Mouse (Mus musculus): ENCODE measurements around the gene Cdc73. TPM values are rescaled to one million over a fixed set of nuclear protein-coding genes. Genes with fewer than 3 reads are reported as not detected.

Gene Cdc73
- polyA plus RNA-seq (2014; fragmentation: Nextera tagmentation; extraction: Ambion mirVana): 17.1 and 20.6 TPM in 2 replicates

- H3K9ac ChIP-seq (replicated peaks; ENCODE audit: low read length): peak within 1 kb of the TSS; percentile 84
- 0 out of 2 replicates have a peak, but pooled peaks cover 5% of the 10 kb centered on the region for H3K36me3 ChIP-seq (ENCODE audit: control insufficient read depth, insufficient read depth, low read length)
- peak within 1 kb of the TSS; percentile 92 for H3K4me3 ChIP-seq (replicated peaks; ENCODE audit: low read depth, low read length)
- H3K27ac ChIP-seq (replicated peaks; ENCODE audit: low read depth, low read length): peak within 1 kb of the TSS; percentile 92
- DNase-seq (peak; percentile 96), ATAC-seq (ENCODE audit: low FRiP score, low TSS enrichment) (peak; percentile 99)
- WGBS: under 1% methylated on average over 74 of the region's 74 CpGs
- H3K27me3 ChIP-seq (ENCODE audit: control insufficient read depth, insufficient read depth, low read length): no peaks in the 10 kb centered on the region
- peak within 1 kb of the TSS; percentile 80 for H3K4me2 ChIP-seq (ENCODE audit: low read length)
- peaks cover 10% of the 10 kb centered on the region; the same call in 1 of the 2 replicates for H3K4me1 ChIP-seq (ENCODE audit: control insufficient read depth, insufficient read depth, low read length)
- no peaks in the 10 kb centered on the region for H3K9me3 ChIP-seq (ENCODE audit: control insufficient read depth, low read length)
Measured at GRCm38 (mm10) chr1:143702741-143703262, at the start of gene Cdc73. Cdc73 (minus strand) TSS chr1:143702893.

GRCm38 (mm10) chr1:143745871-143746270 lies 43.2 kb upstream of the Cdc73 start:
- no peak overlapping the region for H3K4me2 ChIP-seq (ENCODE audit: low read length)
- no peaks in the 10 kb centered on the region for H3K9me3 ChIP-seq (ENCODE audit: control insufficient read depth, low read length)
- DNase-seq (no peak), ATAC-seq (ENCODE audit: low FRiP score, low TSS enrichment) (no peak)
- no peaks in the 10 kb centered on the region for H3K4me1 ChIP-seq (ENCODE audit: control insufficient read depth, insufficient read depth, low read length)
- no peaks in the 10 kb centered on the region for H3K27me3 ChIP-seq (ENCODE audit: control insufficient read depth, insufficient read depth, low read length)
- H3K36me3 ChIP-seq (ENCODE audit: control insufficient read depth, insufficient read depth, low read length): peaks cover 70% of the 10 kb centered on the region
- no peak overlapping the region for H3K9ac ChIP-seq (replicated peaks; ENCODE audit: low read length)
- no peak overlapping the region for H3K27ac ChIP-seq (replicated peaks; ENCODE audit: low read depth, low read length)
- 87% methylated on average over 10 of the region's 10 CpGs for WGBS
- H3K4me3 ChIP-seq (replicated peaks; ENCODE audit: low read depth, low read length): no peak overlapping the region

GRCm38 (mm10) chr1:143742186-143742585 lies 39.5 kb upstream of the Cdc73 start:
- Histone ChIP-seq H3K36me3 (ENCODE audit: control insufficient read depth, insufficient read depth, low read length) (peaks cover 51% of the 10 kb centered on the region), H3K4me1 (ENCODE audit: control insufficient read depth, insufficient read depth, low read length) (no peaks in the 10 kb centered on the region), H3K4me3 (replicated peaks; ENCODE audit: low read depth, low read length) (no peak overlapping the region), H3K27ac (replicated peaks; ENCODE audit: low read depth, low read length) (no peak overlapping the region), H3K9me3 (ENCODE audit: control insufficient read depth, low read length) (no peaks in the 10 kb centered on the region), H3K4me2 (ENCODE audit: low read length) (no peak overlapping the region), H3K27me3 (ENCODE audit: control insufficient read depth, insufficient read depth, low read length) (no peaks in the 10 kb centered on the region), H3K9ac (replicated peaks; ENCODE audit: low read length) (no peak overlapping the region)
- no peak for ATAC-seq (ENCODE audit: low FRiP score, low TSS enrichment)
- 71% methylated on average over 6 of the region's 6 CpGs for WGBS
- DNase-seq: no peak

GRCm38 (mm10) chr1:143741331-143741730 lies 38.6 kb upstream of the Cdc73 start:
- H3K4me3 ChIP-seq (replicated peaks; ENCODE audit: low read depth, low read length): no peak overlapping the region
- H3K9ac ChIP-seq (replicated peaks; ENCODE audit: low read length): no peak overlapping the region
- H3K27me3 ChIP-seq (ENCODE audit: control insufficient read depth, insufficient read depth, low read length): no peaks in the 10 kb centered on the region
- no peak for ATAC-seq (ENCODE audit: low FRiP score, low TSS enrichment)
- no peak overlapping the region for H3K4me2 ChIP-seq (ENCODE audit: low read length)
- DNase-seq: no peak
- WGBS: 92% methylated on average over 5 of the region's 5 CpGs
- no peak overlapping the region for H3K27ac ChIP-seq (replicated peaks; ENCODE audit: low read depth, low read length)
- H3K36me3 ChIP-seq (ENCODE audit: control insufficient read depth, insufficient read depth, low read length): peaks cover 42% of the 10 kb centered on the region
- H3K9me3 ChIP-seq (ENCODE audit: control insufficient read depth, low read length): no peaks in the 10 kb centered on the region
- H3K4me1 ChIP-seq (ENCODE audit: control insufficient read depth, insufficient read depth, low read length): no peaks in the 10 kb centered on the region

- 88% methylated on average over 9 of the region's 10 CpGs for WGBS
- Histone ChIP-seq H3K9me3 (ENCODE audit: control insufficient read depth, low read length) (no peaks in the 10 kb centered on the region), H3K27me3 (ENCODE audit: control insufficient read depth, insufficient read depth, low read length) (no peaks in the 10 kb centered on the region), H3K4me2 (ENCODE audit: low read length) (peak overlapping the region; percentile 65; the same call in 1 of the 2 replicates), H3K9ac (replicated peaks; ENCODE audit: low read length) (no peak overlapping the region), H3K36me3 (ENCODE audit: control insufficient read depth, insufficient read depth, low read length) (peaks cover 35% of the 10 kb centered on the region), H3K4me3 (replicated peaks; ENCODE audit: low read depth, low read length) (no peak overlapping the region), H3K27ac (replicated peaks; ENCODE audit: low read depth, low read length) (no peak overlapping the region), H3K4me1 (ENCODE audit: control insufficient read depth, insufficient read depth, low read length) (no peaks in the 10 kb centered on the region)
- no peak for DNase-seq
- no peak for ATAC-seq (ENCODE audit: low FRiP score, low TSS enrichment)
Measured at GRCm38 (mm10) chr1:143740581-143740980, 37.9 kb upstream of the Cdc73 start.

- Histone ChIP-seq H3K9me3 (ENCODE audit: control insufficient read depth, low read length) (no peaks in the 10 kb centered on the region), H3K4me3 (replicated peaks; ENCODE audit: low read depth, low read length) (peak overlapping the region; percentile 71), H3K27ac (replicated peaks; ENCODE audit: low read depth, low read length) (peak overlapping the region; percentile 90), H3K9ac (replicated peaks; ENCODE audit: low read length) (peak overlapping the region; percentile 86), H3K36me3 (ENCODE audit: control insufficient read depth, insufficient read depth, low read length) (peaks cover 26% of the 10 kb centered on the region), H3K4me1 (ENCODE audit: control insufficient read depth, insufficient read depth, low read length) (no peaks in the 10 kb centered on the region), H3K4me2 (ENCODE audit: low read length) (peak overlapping the region; percentile 65), H3K27me3 (ENCODE audit: control insufficient read depth, insufficient read depth, low read length) (no peaks in the 10 kb centered on the region)
- under 1% methylated on average over 71 of the region's 71 CpGs for WGBS
- DNase-seq (peak; percentile 97), ATAC-seq (ENCODE audit: low FRiP score, low TSS enrichment) (peak; percentile 91)
Measured at GRCm38 (mm10) chr1:143739361-143740350, 37.0 kb upstream of the Cdc73 start.

- ATAC-seq (ENCODE audit: low FRiP score, low TSS enrichment) (no peak), DNase-seq (peak; percentile 51)
- Histone ChIP-seq H3K27me3 (ENCODE audit: control insufficient read depth, insufficient read depth, low read length) (no peaks in the 10 kb centered on the region), H3K9ac (replicated peaks; ENCODE audit: low read length) (peak overlapping the region; percentile 86), H3K4me2 (ENCODE audit: low read length) (peak overlapping the region; percentile 65), H3K27ac (replicated peaks; ENCODE audit: low read depth, low read length) (peak overlapping the region; percentile 90), H3K4me3 (replicated peaks; ENCODE audit: low read depth, low read length) (peak overlapping the region; percentile 71), H3K4me1 (ENCODE audit: control insufficient read depth, insufficient read depth, low read length) (no peaks in the 10 kb centered on the region), H3K9me3 (ENCODE audit: control insufficient read depth, low read length) (no peaks in the 10 kb centered on the region), H3K36me3 (ENCODE audit: control insufficient read depth, insufficient read depth, low read length) (peaks cover 17% of the 10 kb centered on the region)
- 32% methylated on average over 11 of the region's 11 CpGs for WGBS
Measured at GRCm38 (mm10) chr1:143738811-143739210, 36.1 kb upstream of the Cdc73 start.

- 71% methylated on average over 5 of the region's 5 CpGs for WGBS
- no peak for DNase-seq
- no peak for ATAC-seq (ENCODE audit: low FRiP score, low TSS enrichment)
- Histone ChIP-seq H3K27me3 (ENCODE audit: control insufficient read depth, insufficient read depth, low read length) (no peaks in the 10 kb centered on the region), H3K9me3 (ENCODE audit: control insufficient read depth, low read length) (no peaks in the 10 kb centered on the region), H3K9ac (replicated peaks; ENCODE audit: low read length) (no peak overlapping the region), H3K4me3 (replicated peaks; ENCODE audit: low read depth, low read length) (no peak overlapping the region), H3K4me2 (ENCODE audit: low read length) (no peak overlapping the region), H3K27ac (replicated peaks; ENCODE audit: low read depth, low read length) (no peak overlapping the region), H3K4me1 (ENCODE audit: control insufficient read depth, insufficient read depth, low read length) (no peaks in the 10 kb centered on the region), H3K36me3 (ENCODE audit: control insufficient read depth, insufficient read depth, low read length) (no peaks in the 10 kb centered on the region)
Measured at GRCm38 (mm10) chr1:143733914-143734410, 31.3 kb upstream of the Cdc73 start.
